Mouse (Mus musculus) macrophage (primary cell): ENCODE results near the gene Zfp423. TPM values are rescaled to one million over a fixed set of nuclear protein-coding genes. Genes with fewer than 3 reads are reported as not detected.

Experiments used
- polyA plus RNA-seq: library from polyadenylated mRNA; stranded (reverse); fragments of 250-400 nt; gene quantifications from 3 replicates; pipeline ENCODE4 v1.2.4, GENCODE M21; 2018; ENCODE audit warnings: inconsistent platforms

Zfp423 gene
- polyA plus RNA-seq, 1 experiment from 2014 or later = not detected

Other genes starting within 250 kb of the Zfp423 start
- 35.1 to 43.4 TPM (median 37.8 TPM) in 3 replicates for gene Cnep1r1, start 159.2 kb upstream of the Zfp423 start, polyA plus RNA-seq
- 10.9 to 28.0 TPM (median 12.5 TPM) in 3 replicates for gene Heatr3, start 178.3 kb upstream of the Zfp423 start, polyA plus RNA-seq
- 18.2 to 27.6 TPM (median 20.6 TPM) in 3 replicates for gene Tent4b, start 239.6 kb upstream of the Zfp423 start, polyA plus RNA-seq